Mouse (Mus musculus) bone marrow macrophage, adult 2 months (primary cell): ENCODE measurements around the gene Olfr1408. TPM values are rescaled to one million over a fixed set of nuclear protein-coding genes. Genes with fewer than 3 reads are reported as not detected.

Experiments
- H3K27ac ChIP-seq: 2 replicates; pipeline ENCODE4 v1.5.1; 2012; ENCODE audit warnings: low read depth, low read length; ENCODE audit not compliant: insufficient read depth
- H3K4me1 ChIP-seq: 2 replicates; pipeline ENCODE4 v1.6.1; 2012; ENCODE audit warnings: low read length; ENCODE audit not compliant: control insufficient read depth, insufficient read depth
- H3K4me3 ChIP-seq: 2 replicates; pipeline ENCODE4 v1.5.1; 2012; ENCODE audit warnings: mild to moderate bottlenecking, low read length, moderate library complexity; ENCODE audit not compliant: insufficient read depth
- CTCF ChIP-seq: IDR thresholded peaks from 2 replicates; pipeline ENCODE4 v1.5.1; 2012; ENCODE audit warnings: low read depth, mild to moderate bottlenecking, low read length, moderate library complexity
- POLR2A ChIP-seq: IDR thresholded peaks from 2 replicates; pipeline ENCODE4 v1.6.1; 2012; ENCODE audit warnings: mild to moderate bottlenecking, low read depth, low read length, borderline replicate concordance
- polyA plus RNA-seq: library from polyadenylated mRNA; stranded (reverse); fragments of >200 nt; gene quantifications from 2 replicates; pipeline ENCODE4 v1.2.4, GENCODE M21; 2012; ENCODE audit not compliant: missing spikeins, insufficient read depth, insufficient read length

Olfr1408 gene
- polyA plus RNA-seq: not detected in 2 replicates

DNA sequence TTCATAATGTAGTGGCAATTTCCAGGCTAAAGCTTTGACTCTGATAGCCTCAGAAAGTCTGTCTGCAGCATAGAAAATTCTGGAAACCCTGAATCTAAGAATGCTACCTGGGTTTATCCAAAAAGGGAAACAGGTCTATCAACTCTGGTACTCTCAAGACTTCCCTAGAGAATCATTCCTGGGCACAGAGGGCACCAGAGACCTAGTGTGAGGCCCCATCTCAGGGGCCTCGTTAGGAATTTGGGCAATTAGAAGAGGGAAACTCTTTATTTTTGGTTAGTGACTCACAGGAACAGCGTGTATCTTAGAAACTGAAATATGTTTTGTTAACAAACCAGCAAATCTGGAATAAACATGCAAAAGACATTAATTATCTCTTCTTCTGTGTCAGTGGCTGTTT lies at the start of gene Olfr1408:
Olfr1408 (minus strand) TSS at position 101 of the 400 bp plus-strand sequence.
- TF ChIP-seq CTCF (no peak), POLR2A (no peak)
- no peak within 1 kb of the TSS for H3K27ac ChIP-seq

DNA sequence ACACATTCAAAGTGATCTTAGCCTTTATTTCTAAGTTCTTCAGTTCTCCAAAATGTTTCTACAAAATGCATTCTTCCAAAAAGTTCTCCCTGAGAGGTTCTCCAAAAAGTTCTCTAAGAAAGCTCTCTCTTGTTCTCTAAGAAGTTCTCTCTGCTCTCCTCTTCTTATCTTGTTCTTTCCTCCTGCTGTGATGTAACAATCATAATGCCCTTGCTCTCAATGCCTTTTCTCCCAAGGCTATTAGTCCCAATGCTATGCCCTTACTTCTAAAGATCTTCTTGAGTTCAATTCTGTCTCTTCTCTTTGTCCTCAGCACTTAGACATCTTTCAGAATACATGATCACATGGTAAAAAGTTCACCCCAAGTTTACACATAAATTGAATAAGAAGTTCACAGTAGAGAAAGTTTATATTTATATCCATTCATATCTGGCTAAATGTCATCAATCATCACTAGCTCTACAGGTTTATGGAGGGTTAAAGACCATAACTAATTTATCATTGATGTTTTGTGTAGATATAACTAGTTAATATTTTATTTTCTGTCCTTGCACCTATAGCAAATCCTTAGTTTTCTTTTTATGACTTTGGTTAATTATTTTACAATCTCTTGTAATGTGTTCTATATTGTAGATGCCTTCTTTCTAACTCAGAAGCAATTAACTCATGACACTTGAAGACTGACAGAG lies 37.1 kb upstream of the Olfr1408 start:
- TF ChIP-seq CTCF: no peak
- no peak for TF ChIP-seq POLR2A

More for the DNA sequence above, at the start of gene Olfr1408:
- no peak within 1 kb of the TSS for H3K4me3 ChIP-seq
- no peaks in the 10 kb centered on the region for H3K4me1 ChIP-seq

More for the DNA sequence above, 37.1 kb upstream of the Olfr1408 start:
- Histone ChIP-seq H3K27ac (no peak overlapping the region), H3K4me1 (no peaks in the 10 kb centered on the region), H3K4me3 (no peak overlapping the region)

Other genes starting within 250 kb of the Olfr1408 start
- not detected in 2 replicates for gene Apcs, start 242.3 kb downstream of the Olfr1408 start, polyA plus RNA-seq
- not detected in 2 replicates for gene Olfr16, start 187.0 kb downstream of the Olfr1408 start, polyA plus RNA-seq
- gene Olfr1406, start 53.3 kb upstream of the Olfr1408 start, polyA plus RNA-seq: not detected in 2 replicates
- not detected in 2 replicates for gene Olfr218, start 60.4 kb upstream of the Olfr1408 start, polyA plus RNA-seq
- gene Olfr1404, start 75.0 kb upstream of the Olfr1408 start, polyA plus RNA-seq: not detected in 2 replicates
- not detected in 2 replicates for gene Fcer1a, start 89.8 kb upstream of the Olfr1408 start, polyA plus RNA-seq
- gene Olfr418, start 128.6 kb upstream of the Olfr1408 start, polyA plus RNA-seq: not detected in 2 replicates
- gene Mptx2, start 140.4 kb upstream of the Olfr1408 start, polyA plus RNA-seq: not detected in 2 replicates
- not detected in 2 replicates for gene Ackr1, start 196.4 kb upstream of the Olfr1408 start, polyA plus RNA-seq
- gene Aim2, start 213.5 kb upstream of the Olfr1408 start, polyA plus RNA-seq: 62.9 and 94.2 TPM in 2 replicates
- gene Cadm3, start 230.3 kb upstream of the Olfr1408 start, polyA plus RNA-seq: not detected in 2 replicates